Mouse (Mus musculus) embryo, embryonic 10 days (tissue): ENCODE results near the gene Tmem176b.

Experiments used
- DNase-seq: peaks from one replicate; pipeline ENCODE4 v3.0.0-alpha.2; 2015; ENCODE audit warnings: low spot score

Tmem176b gene

GRCm38 (mm10) chr6:48787867-48788266 lies 53.4 kb downstream of the Tmem176b start:
- DNase-seq = no peak

GRCm38 (mm10) chr6:48785601-48786000 lies 55.7 kb downstream of the Tmem176b start:
- DNase-seq = no peak

- no peak for DNase-seq
Observed at GRCm38 (mm10) chr6:48785189-48785588, 56.1 kb downstream of the Tmem176b start.

- DNase-seq = no peak
Observed at GRCm38 (mm10) chr6:48784406-48784805, 56.9 kb downstream of the Tmem176b start.
